Mouse (Mus musculus): Measurements from ENCODE around the gene Gmpr2.

Gmpr2 gene

GRCm38 (mm10) chr14:55722438-55722945, 50.8 kb downstream of the Gmpr2 start:
- in situ Hi-C loops (cut with MboI; ENCODE audit: low sequenced_read_pairs): no loop called here

GRCm38 (mm10) chr14:55723433-55723832, 51.7 kb downstream of the Gmpr2 start:
- in situ Hi-C loops (cut with MboI; ENCODE audit: low sequenced_read_pairs): no loop called here

GRCm38 (mm10) chr14:55724411-55724871, 52.7 kb downstream of the Gmpr2 start:
- in situ Hi-C loops (cut with MboI; ENCODE audit: low sequenced_read_pairs): no loop called here

- in situ Hi-C loops (cut with MboI; ENCODE audit: low sequenced_read_pairs): no loop called here
These were observed 54.5 kb downstream of the Gmpr2 start for GRCm38 (mm10) chr14:55726261-55726660.

- in situ Hi-C loops (cut with MboI; ENCODE audit: low sequenced_read_pairs): no loop called here
These were observed 56.3 kb downstream of the Gmpr2 start for GRCm38 (mm10) chr14:55727889-55728685.
